Mouse (Mus musculus) monocyte, adult 59 days (primary cell): ENCODE data around the gene Adprh. TPM values are rescaled to one million over a fixed set of nuclear protein-coding genes. Genes with fewer than 3 reads are reported as not detected.

Experiments used
- total RNA-seq, 2 experiments: library from RNA; stranded (reverse); gene quantifications; one replicate each; pipeline ENCODE4 v1.2.4; 2023

Gene Adprh
- 10 to 100 TPM; 35.0 to 40.3 TPM for total RNA-seq

DNA sequence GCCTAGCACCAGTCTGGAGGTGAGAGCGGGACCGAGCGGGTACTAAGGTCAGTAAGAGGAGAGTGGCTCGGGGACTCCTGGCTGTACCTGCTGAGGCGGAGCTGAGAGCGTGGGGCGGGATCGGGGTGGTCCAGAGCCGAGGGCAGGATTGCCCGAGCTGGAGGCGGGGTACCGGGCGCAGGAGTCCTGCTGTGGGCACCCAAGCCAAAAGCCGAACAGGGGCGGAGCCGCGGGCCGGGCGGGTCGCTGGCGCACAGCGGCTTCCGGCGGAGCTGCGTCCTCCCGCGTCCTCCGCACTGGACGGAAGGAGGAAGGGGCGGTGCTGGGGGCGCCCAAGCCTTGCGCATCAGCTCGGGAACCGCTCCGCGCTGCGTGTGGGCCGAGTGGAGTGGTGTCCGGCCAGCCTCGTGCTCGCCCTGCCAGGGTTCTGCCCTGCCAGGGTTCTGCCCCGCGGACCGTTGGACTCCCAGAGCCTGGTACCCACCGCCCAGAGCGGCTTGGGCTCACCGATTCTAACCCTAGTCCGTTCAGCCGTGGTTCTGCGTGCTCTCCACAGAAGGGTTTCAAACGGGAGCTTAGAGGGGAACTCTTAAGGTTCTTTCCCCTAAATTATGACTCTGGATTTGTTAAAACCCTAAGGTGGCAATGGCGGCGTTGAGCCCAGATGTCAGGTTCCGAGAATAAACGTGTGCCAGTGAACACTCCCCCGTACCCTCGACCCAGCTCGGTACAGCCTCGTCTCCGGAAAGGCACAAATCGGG is at the start of gene Adprh:
Gene Adprh (minus strand): TSS at position 262 of the 761 bp plus-strand sequence.

GRCm38 (mm10) chr16:38455511-38456418 is 3.3 kb upstream of the Adprh start, which contains the start of gene Cd80:
TSS of gene Cd80 (plus strand) at chr16:38455561.

GRCm38 (mm10) chr16:38432498-38433425 is 19.7 kb downstream of the Adprh start, which contains the start of gene Pla1a:
TSS of gene Pla1a (minus strand) at chr16:38433145.

Other genes starting within 250 kb of the Adprh start
- gene Nr1i2, start 157.9 kb downstream of the Adprh start, total RNA-seq: not detected
- gene Maats1, start 110.6 kb downstream of the Adprh start, total RNA-seq: under 1 TPM in 1 of 2 experiments, not detected in 1; 0.21 TPM
- gene Cox17, start 105.7 kb downstream of the Adprh start, total RNA-seq: 10 to 100 TPM; 57.9 to 79.1 TPM
- gene Gm21987, start 105.7 kb downstream of the Adprh start, total RNA-seq: not detected
- gene Popdc2, start 90.5 kb downstream of the Adprh start, total RNA-seq: under 1 TPM; 0.55 to 0.63 TPM
- under 1 TPM; 0.39 to 0.52 TPM for gene Pla1a, start 19.6 kb downstream of the Adprh start, total RNA-seq
- 10 to 100 TPM; 26.4 to 27.6 TPM for gene Cd80, start 2.9 kb upstream of the Adprh start, total RNA-seq
- 10 to 100 TPM; 12.8 to 15.5 TPM for gene Timmdc1, start 70.0 kb upstream of the Adprh start, total RNA-seq
- 10 to 100 TPM; 25.9 to 26.0 TPM for gene Poglut1, start 97.6 kb upstream of the Adprh start, total RNA-seq
- 10 to 100 TPM; 49.3 to 59.9 TPM for gene Tmem39a, start 106.0 kb upstream of the Adprh start, total RNA-seq